Comparison of ENCODE assay signal across 10 mouse cellular contexts in the genomic region with DNA sequence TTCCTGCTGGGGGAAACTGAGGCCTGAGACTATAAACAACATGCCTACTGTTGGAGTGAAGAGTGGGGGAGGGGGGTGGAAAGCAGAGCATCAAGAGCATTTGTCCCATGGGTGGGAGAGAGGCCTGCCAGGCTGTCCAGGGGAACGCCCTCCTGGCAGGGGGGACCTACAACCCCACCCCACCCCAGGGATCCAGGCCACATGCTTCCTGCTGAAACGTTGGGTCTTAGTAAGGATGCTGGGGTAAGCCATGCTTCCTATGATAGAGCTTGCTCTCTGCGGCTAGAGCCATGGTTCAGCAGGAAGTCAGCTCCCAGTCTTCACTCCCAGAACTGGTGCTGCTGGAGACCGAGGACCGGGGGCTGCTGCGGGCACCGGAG. TPM values are rescaled to one million over a fixed set of nuclear protein-coding genes. Genes with fewer than 3 reads are reported as not detected.
DNase-seq lines count a peak whose midpoint lies in the region; ATAC-seq and TF ChIP-seq lines count a peak whose summit lies in the region.
"Had no signal": no experiment of that assay in that cellular context is flagged by ENCODE, and none has a peak within 500 bp of the region (broad histone marks: within the 10 kb centered on the region; RNA-seq: fewer than 3 reads in every experiment).

No protein-coding gene starts in this region.

- H3K79me2 ChIP-seq in liver, adult 2 months (ENCODE audit: control insufficient read depth, insufficient read depth, low read length), result peaks cover 46% of the 10 kb centered on the region; the same call in 1 of the 2 replicates

- no peak overlapping the region for H3K4me3 ChIP-seq in heart, embryonic 14.5 days (ENCODE audit: control insufficient read depth in 1 of 2, insufficient read depth in 1 of 2, low read depth in 1 of 2, low read length in 2 of 2)
- no peak overlapping the region for H3K4me3 ChIP-seq in liver, adult 2 months (ENCODE audit: insufficient read depth, low read depth, low read length)
- no peak overlapping the region for H3K4me3 ChIP-seq in bone marrow, adult 2 months (replicated peaks; ENCODE audit: control insufficient read depth, low read depth, low read length)
- H3K4me3 ChIP-seq in liver, postnatal 0 days (ENCODE audit: low read depth, low read length), result no peak overlapping the region

- peaks cover 25 to 69% of the 10 kb centered on the region in 2 experiments for H3K4me1 ChIP-seq in heart, embryonic 14.5 days (ENCODE audit: control insufficient read depth in 2 of 2, insufficient read depth in 2 of 2, low read length in 2 of 2)
- H3K4me1 ChIP-seq in liver, adult 2 months (ENCODE audit: control insufficient read depth, insufficient read depth, low read length), result peaks cover 35% of the 10 kb centered on the region
- peaks cover 40% of the 10 kb centered on the region for H3K4me1 ChIP-seq in bone marrow, adult 2 months (ENCODE audit: control insufficient read depth, insufficient read depth, low read length)
- peaks cover 91% of the 10 kb centered on the region for H3K4me1 ChIP-seq in liver, postnatal 0 days (ENCODE audit: insufficient read depth)

- no peaks in the 10 kb centered on the region for H3K36me3 ChIP-seq in heart, embryonic 14.5 days (ENCODE audit: control insufficient read depth, insufficient read depth, low read length)
- no peaks in the 10 kb centered on the region for H3K36me3 ChIP-seq in liver, adult 2 months (ENCODE audit: control insufficient read depth, insufficient read depth, low read length)
- H3K36me3 ChIP-seq in liver, postnatal 0 days (replicated peaks; ENCODE audit: insufficient read depth, low read length), result peaks cover 5% of the 10 kb centered on the region; the same call in 1 of the 2 replicates

- no peak for TF ChIP-seq EP300 in liver, postnatal 0 days (IDR thresholded peaks at IDR 0.05; ENCODE audit: low read depth)

- no peaks in the 10 kb centered on the region for H3K9me3 ChIP-seq in heart, embryonic 14.5 days (ENCODE audit: control insufficient read depth, low read length)
- H3K9me3 ChIP-seq in liver, postnatal 0 days (ENCODE audit: low read length), result no peaks in the 10 kb centered on the region

- WGBS in heart, embryonic 14.5 days, result 63% methylated on average over 7 of the region's 7 CpGs
- 71% methylated on average over 7 of the region's 7 CpGs for WGBS in liver, adult 2 months
- 17% methylated on average over 7 of the region's 7 CpGs for WGBS in bone marrow, adult 2 months
- 40% methylated on average over 7 of the region's 7 CpGs for WGBS in liver, postnatal 0 days (ENCODE audit: insufficient replicate concordance)

- H3K4me2 ChIP-seq in heart, embryonic 14.5 days (ENCODE audit: low read length), result no peak overlapping the region
- peak overlapping the region; percentile 46; the same call in 1 of the 2 replicates for H3K4me2 ChIP-seq in liver, postnatal 0 days (ENCODE audit: low read depth, low read length)

- DNase-seq in heart, postnatal 25 days (ENCODE audit: low spot score), result no peak
- no peak for DNase-seq in liver, adult 2 months (ENCODE audit: extremely low read depth, low read depth, low spot score)
- no peak for DNase-seq in liver
- no peak for DNase-seq in liver, postnatal 0 days
- DNase-seq in right cerebral cortex, postnatal 10 days (ENCODE audit: low spot score in 2 of 2), result no peak
- DNase-seq in MN1 (ENCODE audit: low spot score), result no peak
- DNase-seq: cerebellum, adult 8-10 months; left cerebral cortex, postnatal 4 days had no signal

- no peak for TF ChIP-seq POLR2A in liver, adult 2 months (IDR thresholded peaks at IDR 0.05; ENCODE audit: extremely low read depth, insufficient read depth, low read length)
- TF ChIP-seq POLR2A in bone marrow, adult 2 months (IDR thresholded peaks at IDR 0.05; ENCODE audit: borderline replicate concordance, control insufficient read depth, low read depth, low read length), result no peak

- peak overlapping the region; percentile 21; the same call in 1 of the 2 replicates for H3K9ac ChIP-seq in heart, embryonic 14.5 days (ENCODE audit: low read length)
- no peak overlapping the region for H3K9ac ChIP-seq in liver, adult 2 months (ENCODE audit: low read depth, low read length)
- H3K9ac ChIP-seq in liver, postnatal 0 days (replicated peaks), result 0 out of 2 replicates have a peak overlapping the region, but pooled peaks have one; percentile 13

- no peak for TF ChIP-seq CTCF in liver, adult 2 months (IDR thresholded peaks at IDR 0.05; ENCODE audit: low read depth, low read length)
- TF ChIP-seq CTCF in bone marrow, adult 2 months (IDR thresholded peaks at IDR 0.05; ENCODE audit: control insufficient read depth, insufficient read depth, low read length), result no peak
- no peak for TF ChIP-seq CTCF in liver, postnatal 0 days (IDR thresholded peaks at IDR 0.05; ENCODE audit: low read depth)

- no peaks in the 10 kb centered on the region for H3K27me3 ChIP-seq in heart, embryonic 14.5 days (ENCODE audit: control insufficient read depth, insufficient read depth, low read length)
- H3K27me3 ChIP-seq in liver, adult 2 months (ENCODE audit: control insufficient read depth, insufficient read depth, low read length), result no peaks in the 10 kb centered on the region
- H3K27me3 ChIP-seq in liver, postnatal 0 days (ENCODE audit: insufficient read depth, low read length), result no peaks in the 10 kb centered on the region

- peak overlapping the region; percentile 59 to 68 for H3K27ac ChIP-seq in heart, embryonic 14.5 days (replicated peaks in 1 of 2; ENCODE audit: control insufficient read depth in 1 of 2, insufficient read depth in 1 of 2, low read depth in 2 of 2, low read length in 2 of 2)
- peak overlapping the region; percentile 61 for H3K27ac ChIP-seq in liver, adult 2 months (replicated peaks; ENCODE audit: insufficient read depth, low read depth, low read length)
- peak overlapping the region; percentile 80 for H3K27ac ChIP-seq in bone marrow, adult 2 months (ENCODE audit: control insufficient read depth, insufficient read depth, low read depth, low read length, poor library complexity)
- H3K27ac ChIP-seq in liver, postnatal 0 days (ENCODE audit: low read depth), result peak overlapping the region; percentile 85

- intact Hi-C loops in heart, postnatal 25 days (cut with DNase I), result no loop called here

- ATAC-seq in heart, embryonic 14.5 days (ENCODE audit: insufficient number of reproducible peaks, insufficient read depth, low FRiP score, low read depth), result no peak
- no peak for ATAC-seq in liver, postnatal 0 days

RNA-seq across cellular contexts. Expression of gene Tpst2, which starts 7.7 kb away (rescaled TPM):
- polyA plus RNA-seq in heart, embryonic 14.5 days (2014; fragmentation: Nextera tagmentation; extraction: Ambion mirVana), result 39.0 and 45.9 TPM in 2 replicates
- total RNA-seq in heart, postnatal 25 days (2021), result 10 to 100 TPM; 38.7 to 42.3 TPM
- total RNA-seq in liver, adult 2 months (2014; rRNA removed), result 27.7 and 38.9 TPM in 2 replicates
- 30.2 and 35.7 TPM in 2 replicates for polyA plus RNA-seq in liver, adult 2 months (2012; rRNA removed)
- polyA plus RNA-seq in bone marrow, adult 2 months (2011; ENCODE audit: insufficient read depth, insufficient read length, low replicate concordance, missing spikeins), result 27.4 and 43.3 TPM in 2 replicates
- 34.5 and 36.2 TPM in 2 replicates for polyA plus RNA-seq in liver, postnatal 0 days (2015; fragmentation: Nextera tagmentation; extraction: Ambion mirVana)

RNA-seq across cellular contexts. Expression of gene Crybb1, which starts 28.6 kb away (rescaled TPM):
- 0.86 and 1.0 TPM in 2 replicates for polyA plus RNA-seq in heart, embryonic 14.5 days (2014; fragmentation: Nextera tagmentation; extraction: Ambion mirVana)
- total RNA-seq in heart, postnatal 25 days (2021), result 1 to 10 TPM; 2.5 to 2.9 TPM
- not detected in 2 replicates for total RNA-seq in liver, adult 2 months (2014; rRNA removed)
- polyA plus RNA-seq in liver, adult 2 months (2012; rRNA removed), result not detected in 2 replicates
- polyA plus RNA-seq in bone marrow, adult 2 months (2011; ENCODE audit: insufficient read depth, insufficient read length, low replicate concordance, missing spikeins), result not detected in 2 replicates
- 0.33 TPM in 1 of 2 replicates, not detected in the other for polyA plus RNA-seq in liver, postnatal 0 days (2015; fragmentation: Nextera tagmentation; extraction: Ambion mirVana)

RNA-seq across cellular contexts. Expression of gene Cryba4, which starts 31.9 kb away (rescaled TPM):
- polyA plus RNA-seq in heart, embryonic 14.5 days (2014; fragmentation: Nextera tagmentation; extraction: Ambion mirVana), result 1.3 and 2.2 TPM in 2 replicates
- total RNA-seq in heart, postnatal 25 days (2021), result 10 to 100 TPM in 1 of 2 experiments, 1 to 10 TPM in 1; 8.9 to 10.3 TPM
- 0.27 and 0.37 TPM in 2 replicates for total RNA-seq in liver, adult 2 months (2014; rRNA removed)
- polyA plus RNA-seq in liver, adult 2 months (2012; rRNA removed), result 0.17 and 0.52 TPM in 2 replicates
- polyA plus RNA-seq in bone marrow, adult 2 months (2011; ENCODE audit: insufficient read depth, insufficient read length, low replicate concordance, missing spikeins), result 3.4 TPM in 1 of 2 replicates, not detected in the other
- polyA plus RNA-seq in liver, postnatal 0 days (2015; fragmentation: Nextera tagmentation; extraction: Ambion mirVana), result 0.59 and 0.86 TPM in 2 replicates

RNA-seq across cellular contexts. Expression of gene Tfip11, which starts 42.0 kb away (rescaled TPM):
- polyA plus RNA-seq in heart, embryonic 14.5 days (2014; fragmentation: Nextera tagmentation; extraction: Ambion mirVana), result 12.6 and 13.4 TPM in 2 replicates
- 10 to 100 TPM; 16.3 to 17.9 TPM for total RNA-seq in heart, postnatal 25 days (2021)
- 7.7 and 9.7 TPM in 2 replicates for total RNA-seq in liver, adult 2 months (2014; rRNA removed)
- 18.6 and 19.1 TPM in 2 replicates for polyA plus RNA-seq in liver, adult 2 months (2012; rRNA removed)
- 10.2 and 20.3 TPM in 2 replicates for polyA plus RNA-seq in bone marrow, adult 2 months (2011; ENCODE audit: insufficient read depth, insufficient read length, low replicate concordance, missing spikeins)
- polyA plus RNA-seq in liver, postnatal 0 days (2015; fragmentation: Nextera tagmentation; extraction: Ambion mirVana), result 6.7 and 8.0 TPM in 2 replicates

RNA-seq across cellular contexts. Expression of gene Srrd, which starts 58.6 kb away (rescaled TPM):
- 25.4 and 25.9 TPM in 2 replicates for polyA plus RNA-seq in heart, embryonic 14.5 days (2014; fragmentation: Nextera tagmentation; extraction: Ambion mirVana)
- 1 to 10 TPM; 7.5 to 8.1 TPM for total RNA-seq in heart, postnatal 25 days (2021)
- 12.3 and 19.3 TPM in 2 replicates for total RNA-seq in liver, adult 2 months (2014; rRNA removed)
- 26.3 and 30.0 TPM in 2 replicates for polyA plus RNA-seq in liver, adult 2 months (2012; rRNA removed)
- 8.0 and 14.1 TPM in 2 replicates for polyA plus RNA-seq in bone marrow, adult 2 months (2011; ENCODE audit: insufficient read depth, insufficient read length, low replicate concordance, missing spikeins)
- 9.4 and 10.6 TPM in 2 replicates for polyA plus RNA-seq in liver, postnatal 0 days (2015; fragmentation: Nextera tagmentation; extraction: Ambion mirVana)
